Mouse (Mus musculus) splenic B cell, adult 2 months (primary cell): ENCODE results near the gene Alkbh3.

Experiments
- DNase-seq: peaks from one replicate; pipeline ENCODE4 v3.0.0-alpha.2; 2011; ENCODE audit warnings: low read depth, low spot score
- H3K27me3 ChIP-seq: 2 replicates; pipeline ENCODE4 v1.6.1; 2012; ENCODE audit warnings: mild to moderate bottlenecking, low read length, moderate library complexity, mixed read lengths; ENCODE audit not compliant: control insufficient read depth, poor library complexity, insufficient read depth, severe bottlenecking
- H3K36me3 ChIP-seq: 2 replicates; pipeline ENCODE4 v1.6.1; 2012; ENCODE audit warnings: mild to moderate bottlenecking, low read length, moderate library complexity, mixed read lengths; ENCODE audit not compliant: control insufficient read depth, poor library complexity, insufficient read depth, severe bottlenecking

The Alkbh3 gene

GRCm38 (mm10) chr2:93976436-93977252 is 34.0 kb downstream of the Alkbh3 start:
- DNase-seq = peak; percentile 72
- Histone ChIP-seq H3K36me3 (no peaks in the 10 kb centered on the region; the same call in 1 of the 2 replicates), H3K27me3 (no peaks in the 10 kb centered on the region)

- DNase-seq = no peak
- Histone ChIP-seq H3K36me3 (no peaks in the 10 kb centered on the region; the same call in 1 of the 2 replicates), H3K27me3 (no peaks in the 10 kb centered on the region)
These were observed 34.8 kb downstream of the Alkbh3 start for GRCm38 (mm10) chr2:93975526-93976435.

GRCm38 (mm10) chr2:93975041-93975440 is 35.6 kb downstream of the Alkbh3 start:
- Histone ChIP-seq H3K36me3 (no peaks in the 10 kb centered on the region; the same call in 1 of the 2 replicates), H3K27me3 (no peaks in the 10 kb centered on the region)
- DNase-seq = no peak

DNA sequence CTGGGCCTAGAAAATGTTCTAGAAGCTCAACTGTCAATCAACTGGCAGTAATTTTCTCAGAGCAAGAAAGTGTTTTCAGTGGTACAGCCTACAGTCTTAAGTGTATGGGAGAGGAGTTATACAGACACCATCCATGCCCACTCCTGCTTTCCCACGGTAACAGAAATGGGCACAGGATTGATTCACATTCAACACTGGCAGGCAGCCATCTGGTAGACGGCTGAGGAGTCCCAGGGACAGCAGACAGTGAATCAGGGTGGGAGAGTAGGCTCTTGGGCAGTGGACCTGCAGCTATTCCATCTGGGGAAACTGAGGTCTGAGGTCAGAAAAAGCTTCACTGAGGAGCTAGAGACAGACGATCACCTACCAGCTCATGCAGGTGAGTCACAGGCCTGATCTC is 39.0 kb downstream of the Alkbh3 start:
- DNase-seq = no peak
- no peaks in the 10 kb centered on the region for H3K27me3 ChIP-seq
- H3K36me3 ChIP-seq = no peaks in the 10 kb centered on the region

DNA sequence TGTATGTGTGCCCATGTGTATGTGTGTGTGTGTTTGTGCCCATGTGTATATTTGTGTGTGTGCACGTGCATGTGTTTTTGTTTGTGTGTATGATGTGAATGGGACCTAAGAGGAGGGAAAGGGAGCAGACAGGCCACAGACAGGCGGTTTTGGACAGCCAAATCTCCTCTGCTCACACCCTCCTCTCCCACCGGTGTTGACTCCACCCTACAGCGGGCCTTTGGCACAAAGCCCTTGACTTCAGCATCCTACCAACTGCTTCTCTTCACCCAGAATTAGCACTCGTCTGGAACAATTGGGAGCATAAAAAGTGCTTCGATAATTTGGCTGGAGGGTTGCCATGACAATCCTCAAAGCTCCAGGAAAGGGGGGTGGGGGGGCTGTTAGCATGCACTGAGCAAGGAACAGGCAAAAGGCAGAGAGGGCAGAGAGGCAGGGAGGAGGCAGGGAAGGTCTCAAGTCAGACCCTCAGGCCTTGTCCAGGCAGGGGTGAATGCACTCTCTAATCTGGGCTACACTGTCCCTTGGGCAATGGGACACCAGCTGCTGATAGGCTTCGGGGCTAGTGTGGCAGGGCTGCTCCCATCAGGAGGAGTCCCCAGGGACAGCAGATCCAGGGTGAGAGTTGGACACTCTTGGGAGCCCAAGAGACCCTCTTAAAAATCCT is 46.0 kb downstream of the Alkbh3 start:
- Histone ChIP-seq H3K36me3 (no peaks in the 10 kb centered on the region), H3K27me3 (no peaks in the 10 kb centered on the region)
- no peak for DNase-seq

DNA sequence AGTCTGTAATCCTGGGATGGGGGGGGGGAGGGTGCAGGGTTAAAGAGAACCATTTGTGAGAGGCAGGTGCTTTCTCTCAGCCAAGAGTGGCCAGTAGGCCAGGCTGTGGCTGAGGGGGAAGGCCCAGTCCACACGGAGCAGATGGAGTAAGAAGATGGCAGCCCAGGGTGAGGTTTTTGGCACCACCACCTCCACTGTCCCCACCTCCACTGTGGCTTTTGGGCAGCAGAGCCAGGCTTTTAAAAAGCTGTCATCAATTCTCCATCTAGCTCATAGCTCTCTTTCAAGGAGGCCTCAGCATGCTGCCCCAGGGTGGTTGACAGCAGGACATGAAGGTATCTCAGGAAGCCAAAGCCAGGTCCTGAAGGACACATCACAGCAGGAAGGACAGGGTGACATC is 46.8 kb downstream of the Alkbh3 start:
- Histone ChIP-seq H3K36me3 (no peaks in the 10 kb centered on the region), H3K27me3 (no peaks in the 10 kb centered on the region)
- no peak for DNase-seq

GRCm38 (mm10) chr2:93961716-93962115 is 48.9 kb downstream of the Alkbh3 start:
- no peaks in the 10 kb centered on the region for H3K27me3 ChIP-seq
- no peaks in the 10 kb centered on the region for H3K36me3 ChIP-seq
- no peak for DNase-seq

DNA sequence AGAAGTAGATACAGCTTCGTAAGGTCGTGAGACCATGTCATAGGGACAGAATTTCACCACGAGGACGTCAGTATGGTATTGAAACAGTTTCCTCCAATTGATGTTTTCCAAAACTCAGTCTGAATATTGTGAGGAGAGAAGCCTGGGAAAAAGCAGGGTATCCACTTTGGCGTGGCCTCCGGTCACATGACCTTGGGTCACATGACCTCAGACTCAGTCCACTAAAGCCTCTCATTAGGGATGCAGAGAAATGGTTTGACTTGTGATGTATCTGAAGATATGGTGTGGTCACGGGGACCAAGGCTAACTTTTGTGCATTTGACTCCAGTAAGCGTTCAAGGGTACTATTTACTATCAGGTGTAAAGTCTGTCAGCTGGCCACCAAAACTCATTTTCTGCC is 51.3 kb downstream of the Alkbh3 start:
- no peak for DNase-seq
- H3K27me3 ChIP-seq = no peaks in the 10 kb centered on the region
- H3K36me3 ChIP-seq = no peaks in the 10 kb centered on the region

DNA sequence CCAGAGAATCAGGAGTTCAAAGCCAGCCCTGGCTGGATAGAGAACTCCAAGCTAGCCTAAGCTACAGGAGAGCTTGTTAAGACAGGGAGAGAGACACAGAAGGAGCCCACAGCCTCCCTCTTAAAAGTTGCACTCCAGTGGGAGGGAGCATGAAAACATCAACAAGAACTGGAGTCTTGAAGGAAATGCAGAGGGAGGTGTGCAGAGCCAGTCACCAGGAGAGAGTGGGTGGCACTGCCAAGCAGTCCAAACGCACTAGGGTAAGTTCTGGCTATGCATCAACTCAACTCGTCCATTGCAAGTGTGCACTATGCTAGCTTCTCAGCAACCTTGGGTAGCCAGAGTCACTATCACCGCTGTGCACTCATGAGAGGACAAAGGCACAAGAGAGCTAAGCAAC is 52.4 kb downstream of the Alkbh3 start:
- DNase-seq = no peak
- Histone ChIP-seq H3K27me3 (no peaks in the 10 kb centered on the region), H3K36me3 (no peaks in the 10 kb centered on the region)

DNA sequence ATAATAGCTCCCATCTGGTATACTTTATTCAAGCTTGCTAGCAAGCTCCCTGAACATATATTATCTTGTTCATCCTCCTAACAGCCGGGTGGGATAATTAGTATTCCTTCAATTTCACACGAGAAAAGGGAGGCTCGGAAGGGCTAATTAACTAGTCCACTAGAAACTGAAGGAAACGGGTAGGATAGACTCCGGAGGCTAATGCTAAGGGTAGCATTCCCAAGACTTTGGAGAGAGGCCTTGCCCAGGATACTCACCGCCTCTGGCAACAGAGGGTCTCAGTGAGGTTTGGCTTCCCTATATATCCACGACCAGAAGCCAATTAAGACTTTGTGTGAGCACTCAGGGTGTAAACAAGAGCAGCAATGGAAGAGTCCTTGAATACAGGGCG is 52.8 kb downstream of the Alkbh3 start:
- H3K27me3 ChIP-seq = no peaks in the 10 kb centered on the region
- no peak for DNase-seq

DNA sequence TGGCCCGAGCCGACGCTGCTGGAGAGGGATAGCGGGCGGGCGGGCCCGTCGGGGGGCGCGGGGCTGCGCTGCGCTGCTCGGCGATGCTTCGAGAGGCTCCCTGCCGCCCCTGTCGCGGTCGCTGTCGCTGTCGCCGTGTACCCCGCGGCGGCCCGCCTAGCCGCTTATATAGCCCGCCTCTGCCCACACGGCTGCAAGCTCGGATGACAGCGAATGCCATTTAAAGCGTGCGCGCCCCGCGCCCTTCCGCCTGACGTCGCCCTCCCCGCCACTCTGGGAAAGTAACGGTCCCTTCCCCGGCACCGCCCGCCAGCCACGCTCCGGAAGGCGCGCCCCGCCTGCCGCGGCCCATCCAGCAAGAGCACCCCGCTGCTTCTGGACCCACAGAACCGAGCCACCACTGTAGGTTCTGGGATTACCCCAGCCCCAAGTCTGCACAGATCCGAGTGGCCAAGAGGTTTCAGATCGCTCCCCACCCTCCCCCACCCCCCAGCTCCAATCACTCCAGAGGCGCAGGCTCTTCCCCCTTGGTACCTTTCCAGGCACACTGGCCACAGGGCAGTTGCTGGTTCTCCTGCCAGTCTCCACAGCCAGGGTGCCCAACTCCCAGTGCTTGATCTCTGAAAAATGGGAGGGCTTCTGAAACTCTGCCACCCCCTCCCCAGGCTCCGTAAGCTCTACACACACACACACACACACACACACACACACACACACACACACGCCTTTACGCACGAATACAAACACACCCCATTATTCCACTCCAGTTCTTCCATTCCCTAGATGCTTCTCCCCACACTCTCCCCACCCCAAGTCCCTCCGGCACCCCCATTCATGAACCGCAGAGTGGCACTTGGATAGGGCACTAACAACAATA is 53.5 kb downstream of the Alkbh3 start, which contains the start of gene Gm13889:
Gene Gm13889, minus strand, starts transcription at position 294 of the 877 bp plus-strand sequence.
- H3K27me3 ChIP-seq = no peaks in the 10 kb centered on the region
- DNase-seq = no peak
- no peaks in the 10 kb centered on the region for H3K36me3 ChIP-seq

More for the DNA sequence above, 52.8 kb downstream of the Alkbh3 start:
- H3K36me3 ChIP-seq = no peaks in the 10 kb centered on the region

GRCm38 (mm10) chr2:93956331-93956801 is 54.2 kb downstream of the Alkbh3 start:
- DNase-seq = no peak
- Histone ChIP-seq H3K27me3 (no peaks in the 10 kb centered on the region), H3K36me3 (no peaks in the 10 kb centered on the region)

- no peak for DNase-seq
These were observed 54.7 kb downstream of the Alkbh3 start for GRCm38 (mm10) chr2:93955886-93956285.

More at GRCm38 (mm10) chr2:93955886-93956285, 54.7 kb downstream of the Alkbh3 start:
- H3K27me3 ChIP-seq = no peaks in the 10 kb centered on the region
- H3K36me3 ChIP-seq = no peaks in the 10 kb centered on the region
